Mouse (Mus musculus): ENCODE data around the gene Treml4. TPM values are rescaled to one million over a fixed set of nuclear protein-coding genes. Genes with fewer than 3 reads are reported as not detected.

The Treml4 gene
- 0.38 TPM in 1 of 2 replicates, not detected in the other for polyA plus RNA-seq (2015; fragmentation: Nextera tagmentation; extraction: Ambion mirVana)

DNA sequence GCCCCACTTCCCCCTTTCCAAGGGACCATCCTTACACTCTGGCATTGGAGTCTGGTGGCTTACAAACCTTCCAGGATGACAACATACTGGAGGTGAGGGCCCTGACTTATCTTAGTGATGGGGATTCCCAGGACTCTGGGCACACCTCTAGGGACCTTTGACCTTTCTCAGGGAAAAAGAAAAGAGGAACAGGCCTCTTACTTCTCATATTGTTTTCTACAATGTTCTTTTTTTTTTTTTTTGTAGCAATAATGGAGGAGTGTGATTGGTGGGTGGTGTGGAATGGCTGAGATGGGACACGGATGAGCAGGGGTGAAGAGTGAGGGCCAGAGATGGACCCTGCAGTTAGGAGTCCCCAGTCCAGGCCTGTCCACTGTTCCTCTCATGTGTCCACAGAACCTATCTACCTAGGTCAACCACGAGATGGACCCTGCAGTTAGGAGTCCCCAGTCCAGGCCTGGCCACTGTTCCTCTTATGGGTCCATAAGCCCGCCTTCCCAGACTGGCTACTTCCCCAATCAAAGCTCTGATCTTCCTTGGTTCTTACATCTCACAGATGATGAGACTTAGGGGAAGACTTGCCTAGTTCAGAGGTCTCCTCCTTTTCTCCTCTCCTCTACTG, at the start of gene Treml4:
Gene Treml4, plus strand, starts transcription at position 555 of the 622 bp plus-strand sequence.
- H3K36me3 ChIP-seq (ENCODE audit: control insufficient read depth, insufficient read depth, low read length): no peaks in the 10 kb centered on the region
- 89% methylated on average over 3 of the region's 3 CpGs for WGBS
- H3K4me3 ChIP-seq (ENCODE audit: low read depth, low read length): no peak within 1 kb of the TSS
- no peak for ATAC-seq
- no peak within 1 kb of the TSS for H3K27ac ChIP-seq (ENCODE audit: low read length)
- H3K4me1 ChIP-seq (ENCODE audit: control insufficient read depth, insufficient read depth, low read length): no peaks in the 10 kb centered on the region
- H3K9ac ChIP-seq (ENCODE audit: low read depth, low read length): no peak within 1 kb of the TSS
- no peak within 1 kb of the TSS for H3K4me2 ChIP-seq (ENCODE audit: low read length)
- no peaks in the 10 kb centered on the region for H3K27me3 ChIP-seq (ENCODE audit: control insufficient read depth, insufficient read depth, low read depth, low read length)
- H3K9me3 ChIP-seq (replicated peaks; ENCODE audit: control insufficient read depth, low read length, poor library complexity, severe bottlenecking): peaks cover 7% of the 10 kb centered on the region; the same call in 1 of the 2 replicates

- Histone ChIP-seq H3K4me2 (ENCODE audit: low read length) (no peak overlapping the region), H3K9ac (ENCODE audit: low read depth, low read length) (no peak overlapping the region), H3K4me3 (ENCODE audit: low read depth, low read length) (no peak overlapping the region), H3K27me3 (ENCODE audit: control insufficient read depth, insufficient read depth, low read depth, low read length) (no peaks in the 10 kb centered on the region), H3K4me1 (ENCODE audit: control insufficient read depth, insufficient read depth, low read length) (no peaks in the 10 kb centered on the region), H3K9me3 (replicated peaks; ENCODE audit: control insufficient read depth, low read length, poor library complexity, severe bottlenecking) (no peaks in the 10 kb centered on the region), H3K27ac (ENCODE audit: low read length) (no peak overlapping the region), H3K36me3 (ENCODE audit: control insufficient read depth, insufficient read depth, low read length) (no peaks in the 10 kb centered on the region)
- no peak for ATAC-seq
- 87% methylated on average over 1 of the region's 1 CpGs for WGBS
Measured at GRCm38 (mm10) chr17:48215429-48215828, 48.7 kb upstream of the Treml4 start.

DNA sequence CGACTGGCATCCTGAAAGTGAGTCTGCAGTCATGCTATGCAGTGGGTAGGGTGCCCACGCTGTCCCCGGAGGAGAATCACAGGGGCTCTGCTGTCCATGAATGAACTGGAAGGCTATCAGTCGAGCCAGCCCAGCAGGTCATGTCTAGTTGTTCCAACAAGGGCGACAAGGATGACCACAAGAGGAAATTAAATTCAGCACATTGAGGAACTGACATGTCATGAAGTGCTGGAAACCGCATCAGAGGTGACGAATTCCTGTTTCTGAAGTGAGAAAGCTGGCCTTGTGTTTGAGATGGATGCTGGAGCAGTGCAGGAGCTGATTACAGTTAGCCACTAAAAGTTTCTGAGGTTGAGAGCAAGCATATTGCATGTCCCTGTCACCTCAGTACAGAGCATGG, 33.4 kb upstream of the Treml4 start:
- Histone ChIP-seq H3K4me2 (ENCODE audit: low read length) (no peak overlapping the region), H3K4me3 (ENCODE audit: low read depth, low read length) (no peak overlapping the region), H3K9ac (ENCODE audit: low read depth, low read length) (no peak overlapping the region), H3K36me3 (ENCODE audit: control insufficient read depth, insufficient read depth, low read length) (no peaks in the 10 kb centered on the region), H3K27ac (ENCODE audit: low read length) (no peak overlapping the region), H3K4me1 (ENCODE audit: control insufficient read depth, insufficient read depth, low read length) (no peaks in the 10 kb centered on the region), H3K9me3 (replicated peaks; ENCODE audit: control insufficient read depth, low read length, poor library complexity, severe bottlenecking) (no peaks in the 10 kb centered on the region), H3K27me3 (ENCODE audit: control insufficient read depth, insufficient read depth, low read depth, low read length) (no peaks in the 10 kb centered on the region)
- WGBS: 90% methylated on average over 7 of the region's 7 CpGs
- ATAC-seq: no peak

- no peak within 1 kb of the TSS for H3K27ac ChIP-seq (ENCODE audit: low read length)
- H3K27me3 ChIP-seq (ENCODE audit: control insufficient read depth, insufficient read depth, low read depth, low read length): no peaks in the 10 kb centered on the region
- H3K36me3 ChIP-seq (ENCODE audit: control insufficient read depth, insufficient read depth, low read length): no peaks in the 10 kb centered on the region
- H3K4me3 ChIP-seq (ENCODE audit: low read depth, low read length): no peak within 1 kb of the TSS
- no peak within 1 kb of the TSS for H3K9ac ChIP-seq (ENCODE audit: low read depth, low read length)
- H3K4me2 ChIP-seq (ENCODE audit: low read length): no peak within 1 kb of the TSS
- no peak for ATAC-seq
- no peaks in the 10 kb centered on the region for H3K4me1 ChIP-seq (ENCODE audit: control insufficient read depth, insufficient read depth, low read length)
- no peaks in the 10 kb centered on the region for H3K9me3 ChIP-seq (replicated peaks; ENCODE audit: control insufficient read depth, low read length, poor library complexity, severe bottlenecking)
- 83% methylated on average over 6 of the region's 6 CpGs for WGBS
Measured at GRCm38 (mm10) chr17:48232518-48232917, 31.6 kb upstream of the Treml4 start, which contains the start of gene Trem1. Gene Trem1 (plus strand): TSS chr17:48232768.

DNA sequence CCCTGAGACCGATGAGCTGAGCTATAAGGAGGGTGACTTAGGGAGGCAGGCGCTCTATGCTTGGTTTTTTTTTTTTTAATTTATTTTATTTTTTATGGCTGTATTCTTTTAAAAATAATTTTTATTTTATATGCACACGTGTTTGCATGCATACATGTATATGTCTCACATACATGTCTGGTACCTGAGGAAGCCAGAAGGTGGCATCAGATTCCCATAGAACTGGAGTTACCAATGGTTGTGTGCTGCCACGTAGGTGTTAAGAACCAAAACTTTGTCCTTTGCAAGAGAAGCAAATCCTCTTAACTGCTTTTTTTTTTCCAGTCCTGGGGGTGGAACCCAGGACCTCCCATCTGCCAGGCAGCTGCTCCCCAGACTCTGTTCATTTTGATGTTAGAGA, 30.3 kb upstream of the Treml4 start:
- no peak overlapping the region for H3K9ac ChIP-seq (ENCODE audit: low read depth, low read length)
- no peak overlapping the region for H3K27ac ChIP-seq (ENCODE audit: low read length)
- no peaks in the 10 kb centered on the region for H3K27me3 ChIP-seq (ENCODE audit: control insufficient read depth, insufficient read depth, low read depth, low read length)
- no peak for ATAC-seq
- no peak overlapping the region for H3K4me2 ChIP-seq (ENCODE audit: low read length)
- no peaks in the 10 kb centered on the region for H3K36me3 ChIP-seq (ENCODE audit: control insufficient read depth, insufficient read depth, low read length)
- H3K4me1 ChIP-seq (ENCODE audit: control insufficient read depth, insufficient read depth, low read length): no peaks in the 10 kb centered on the region
- WGBS: 87% methylated on average over 4 of the region's 4 CpGs
- H3K4me3 ChIP-seq (ENCODE audit: low read depth, low read length): no peak overlapping the region
- H3K9me3 ChIP-seq (replicated peaks; ENCODE audit: control insufficient read depth, low read length, poor library complexity, severe bottlenecking): 0 out of 2 replicates have a peak, but pooled peaks cover 2% of the 10 kb centered on the region

- H3K27ac ChIP-seq (ENCODE audit: low read length): no peak overlapping the region
- ATAC-seq: no peak
Measured at GRCm38 (mm10) chr17:48234550-48234949, 29.5 kb upstream of the Treml4 start.

GRCm38 (mm10) chr17:48235773-48236370, 28.2 kb upstream of the Treml4 start:
- no peak overlapping the region for H3K4me2 ChIP-seq (ENCODE audit: low read length)
- H3K36me3 ChIP-seq (ENCODE audit: control insufficient read depth, insufficient read depth, low read length): no peaks in the 10 kb centered on the region
- no peak overlapping the region for H3K4me3 ChIP-seq (ENCODE audit: low read depth, low read length)
- no peaks in the 10 kb centered on the region for H3K4me1 ChIP-seq (ENCODE audit: control insufficient read depth, insufficient read depth, low read length)
- H3K27ac ChIP-seq (ENCODE audit: low read length): no peak overlapping the region
- H3K9me3 ChIP-seq (replicated peaks; ENCODE audit: control insufficient read depth, low read length, poor library complexity, severe bottlenecking): 0 out of 2 replicates have a peak, but pooled peaks cover 2% of the 10 kb centered on the region
- 65% methylated on average over 4 of the region's 4 CpGs for WGBS
- no peak overlapping the region for H3K9ac ChIP-seq (ENCODE audit: low read depth, low read length)
- ATAC-seq: no peak
- H3K27me3 ChIP-seq (ENCODE audit: control insufficient read depth, insufficient read depth, low read depth, low read length): no peaks in the 10 kb centered on the region

More at GRCm38 (mm10) chr17:48234550-48234949, 29.5 kb upstream of the Treml4 start:
- Histone ChIP-seq H3K36me3 (ENCODE audit: control insufficient read depth, insufficient read depth, low read length) (no peaks in the 10 kb centered on the region), H3K4me2 (ENCODE audit: low read length) (no peak overlapping the region), H3K4me1 (ENCODE audit: control insufficient read depth, insufficient read depth, low read length) (no peaks in the 10 kb centered on the region), H3K9ac (ENCODE audit: low read depth, low read length) (no peak overlapping the region), H3K9me3 (replicated peaks; ENCODE audit: control insufficient read depth, low read length, poor library complexity, severe bottlenecking) (0 out of 2 replicates have a peak, but pooled peaks cover 2% of the 10 kb centered on the region), H3K27me3 (ENCODE audit: control insufficient read depth, insufficient read depth, low read depth, low read length) (no peaks in the 10 kb centered on the region), H3K4me3 (ENCODE audit: low read depth, low read length) (no peak overlapping the region)
- WGBS: 72% methylated on average over 5 of the region's 5 CpGs

GRCm38 (mm10) chr17:48237621-48238020, 26.5 kb upstream of the Treml4 start:
- no peak overlapping the region for H3K9ac ChIP-seq (ENCODE audit: low read depth, low read length)
- no peak overlapping the region for H3K4me2 ChIP-seq (ENCODE audit: low read length)
- H3K4me3 ChIP-seq (ENCODE audit: low read depth, low read length): no peak overlapping the region
- no peaks in the 10 kb centered on the region for H3K4me1 ChIP-seq (ENCODE audit: control insufficient read depth, insufficient read depth, low read length)
- no peak for ATAC-seq
- 90% methylated on average over 8 of the region's 8 CpGs for WGBS
- no peaks in the 10 kb centered on the region for H3K27me3 ChIP-seq (ENCODE audit: control insufficient read depth, insufficient read depth, low read depth, low read length)
- 0 out of 2 replicates have a peak, but pooled peaks cover 2% of the 10 kb centered on the region for H3K9me3 ChIP-seq (replicated peaks; ENCODE audit: control insufficient read depth, low read length, poor library complexity, severe bottlenecking)
- no peaks in the 10 kb centered on the region for H3K36me3 ChIP-seq (ENCODE audit: control insufficient read depth, insufficient read depth, low read length)
- H3K27ac ChIP-seq (ENCODE audit: low read length): no peak overlapping the region

DNA sequence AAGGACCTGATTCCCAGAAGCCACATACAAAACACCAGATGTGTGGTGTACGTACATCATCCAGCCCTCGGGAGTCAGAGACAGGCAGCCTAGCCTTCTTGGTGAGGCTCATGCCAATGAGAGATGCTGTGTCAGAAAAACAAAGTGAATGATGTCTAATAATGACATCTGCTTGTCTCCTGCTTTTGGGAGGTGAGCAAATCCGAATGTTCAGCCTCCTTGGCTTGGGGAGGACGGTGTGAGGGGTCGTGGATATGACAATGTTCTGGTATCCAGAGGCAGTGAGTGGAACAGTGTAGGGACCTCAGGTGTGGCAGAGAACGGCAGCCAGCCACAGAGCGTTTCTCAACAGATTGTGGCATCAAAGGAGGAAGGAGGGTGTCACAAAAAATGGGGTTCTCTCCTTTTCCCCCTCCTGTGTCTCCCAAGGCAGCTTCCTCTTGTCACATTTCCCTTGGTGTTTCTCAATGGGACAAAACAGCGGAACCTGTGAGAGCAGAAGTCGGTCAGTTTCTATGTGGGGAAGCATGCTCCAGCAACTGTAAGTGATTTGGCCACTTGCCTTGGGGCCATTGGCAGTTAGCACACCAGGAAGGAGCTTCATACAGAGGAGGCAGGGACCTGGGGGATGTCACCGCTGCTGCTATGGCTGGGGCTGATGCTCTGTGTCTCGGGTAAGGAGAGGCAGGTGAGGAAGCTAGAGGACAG, 16.7 kb upstream of the Treml4 start, which contains the start of gene Trem3:
Gene Trem3, plus strand, starts transcription at position 557 of the 708 bp plus-strand sequence.
- Histone ChIP-seq H3K4me2 (ENCODE audit: low read length) (no peak within 1 kb of the TSS), H3K36me3 (ENCODE audit: control insufficient read depth, insufficient read depth, low read length) (no peaks in the 10 kb centered on the region), H3K4me3 (ENCODE audit: low read depth, low read length) (no peak within 1 kb of the TSS), H3K9me3 (replicated peaks; ENCODE audit: control insufficient read depth, low read length, poor library complexity, severe bottlenecking) (no peaks in the 10 kb centered on the region), H3K27me3 (ENCODE audit: control insufficient read depth, insufficient read depth, low read depth, low read length) (no peaks in the 10 kb centered on the region), H3K4me1 (ENCODE audit: control insufficient read depth, insufficient read depth, low read length) (no peaks in the 10 kb centered on the region), H3K27ac (ENCODE audit: low read length) (no peak within 1 kb of the TSS), H3K9ac (ENCODE audit: low read depth, low read length) (no peak within 1 kb of the TSS)
- 81% methylated on average over 11 of the region's 11 CpGs for WGBS
- ATAC-seq: no peak

All from midbrain, embryonic 16.5 days (tissue).